Mouse (Mus musculus): ENCODE results near the gene Vash2.

DNA sequence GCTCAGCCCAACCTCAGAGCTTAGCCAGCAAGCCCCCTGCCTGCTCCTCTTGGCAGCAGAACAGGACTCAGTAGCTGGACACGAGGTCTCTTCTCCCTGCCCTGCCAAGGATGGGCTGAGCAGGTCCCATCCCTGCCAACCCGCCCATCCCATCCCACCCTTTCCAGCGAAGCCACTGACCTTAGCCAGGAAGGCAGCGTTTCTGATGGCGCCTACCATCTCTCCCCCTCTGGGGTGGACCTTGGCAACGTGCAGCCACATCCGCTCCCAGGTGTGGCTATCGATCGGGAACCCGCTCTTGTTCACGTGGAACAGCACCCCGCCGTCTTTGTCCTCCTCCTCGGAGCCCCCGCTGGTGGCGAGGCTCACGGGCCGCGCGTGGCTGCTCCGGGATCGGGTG lies 1.1 kb downstream of the Vash2 start:
- TF ChIP-seq CTCF (IDR thresholded peaks at IDR 0.05; ENCODE audit: extremely low read depth, insufficient read depth, low read length) = no peak
- no peak for TF ChIP-seq POLR2A (IDR thresholded peaks at IDR 0.05; ENCODE audit: extremely low read depth, insufficient read depth, low read length)
